In genomic region chr16:22434530-22434929, GRCm38 (mm10) we compare ENCODE assay signal across 10 mouse cellular contexts. TPM values are rescaled to one million over a fixed set of nuclear protein-coding genes. Genes with fewer than 3 reads are reported as not detected.
DNase-seq lines count a peak whose midpoint lies in the region; ATAC-seq and TF ChIP-seq lines count a peak whose summit lies in the region.
"Had no signal": no experiment of that assay in that cellular context is flagged by ENCODE, and none has a peak within 500 bp of the region (broad histone marks: within the 10 kb centered on the region; RNA-seq: fewer than 3 reads in every experiment).

No protein-coding gene starts in this region.

- no peak for TF ChIP-seq CTCF in E14TG2a.4 (conservative IDR thresholded peaks at IDR 0.05; ENCODE audit: low read length)
- no peak for TF ChIP-seq CTCF in cerebellum, adult 2 months (IDR thresholded peaks at IDR 0.05; ENCODE audit: borderline replicate concordance, insufficient read depth, low read depth, low read length)

- no peak overlapping the region for H3K4me3 ChIP-seq in heart, embryonic 13.5 days
- no peak overlapping the region for H3K4me3 ChIP-seq in heart, embryonic 12.5 days
- H3K4me3 ChIP-seq in E14TG2a.4 (replicated peaks; ENCODE audit: low read length), result peak overlapping the region; percentile 52
- H3K4me3 ChIP-seq in cerebellum, adult 2 months (replicated peaks; ENCODE audit: insufficient read depth, low read depth, low read length), result no peak overlapping the region
- no peak overlapping the region for H3K4me3 ChIP-seq in liver, embryonic 12.5 days
- H3K4me3 ChIP-seq: heart, embryonic 15.5 days; limb, embryonic 12.5 days had no signal

- H3K4me1 ChIP-seq in heart, embryonic 13.5 days, result peaks cover 35% of the 10 kb centered on the region
- H3K4me1 ChIP-seq in heart, embryonic 12.5 days (replicated peaks), result peaks cover 35% of the 10 kb centered on the region
- peaks cover 80% of the 10 kb centered on the region for H3K4me1 ChIP-seq in E14TG2a.4 (replicated peaks; ENCODE audit: low read depth, low read length)
- peaks cover 8% of the 10 kb centered on the region; the same call in 1 of the 2 replicates for H3K4me1 ChIP-seq in cerebellum, adult 2 months (ENCODE audit: control insufficient read depth, insufficient read depth, low read length)
- peaks cover 12% of the 10 kb centered on the region for H3K4me1 ChIP-seq in liver, embryonic 12.5 days

- H3K27me3 ChIP-seq in heart, embryonic 13.5 days (replicated peaks), result 0 out of 2 replicates have a peak, but pooled peaks cover 7% of the 10 kb centered on the region
- no peaks in the 10 kb centered on the region; the same call in 1 of the 2 replicates for H3K27me3 ChIP-seq in heart, embryonic 12.5 days (replicated peaks)
- no peaks in the 10 kb centered on the region for H3K27me3 ChIP-seq in E14TG2a.4 (ENCODE audit: insufficient read depth, low read length)
- H3K27me3 ChIP-seq in cerebellum, adult 2 months (ENCODE audit: control insufficient read depth, insufficient read depth, low read length), result no peaks in the 10 kb centered on the region
- H3K27me3 ChIP-seq in liver, embryonic 12.5 days (replicated peaks), result peaks cover 42% of the 10 kb centered on the region
- H3K27me3 ChIP-seq: heart, embryonic 15.5 days; limb, embryonic 12.5 days had no signal

- no peak overlapping the region for H3K27ac ChIP-seq in heart, embryonic 13.5 days (replicated peaks)
- H3K27ac ChIP-seq in heart, embryonic 12.5 days (ENCODE audit: poor library complexity, severe bottlenecking), result no peak overlapping the region
- H3K27ac ChIP-seq in cerebellum, adult 2 months (ENCODE audit: insufficient read depth, low read length), result no peak overlapping the region
- no peak overlapping the region for H3K27ac ChIP-seq in liver, embryonic 12.5 days
- H3K27ac ChIP-seq: heart, embryonic 15.5 days; limb, embryonic 12.5 days had no signal

- no peaks in the 10 kb centered on the region for H3K9me3 ChIP-seq in heart, embryonic 13.5 days
- no peaks in the 10 kb centered on the region for H3K9me3 ChIP-seq in heart, embryonic 12.5 days (replicated peaks)
- no peaks in the 10 kb centered on the region for H3K9me3 ChIP-seq in E14TG2a.4 (ENCODE audit: low read length)
- H3K9me3 ChIP-seq in liver, embryonic 12.5 days (replicated peaks), result no peaks in the 10 kb centered on the region
- H3K9me3 ChIP-seq: heart, embryonic 15.5 days; limb, embryonic 12.5 days had no signal

- TF ChIP-seq POLR2A in cerebellum, adult 2 months (IDR thresholded peaks at IDR 0.05; ENCODE audit: borderline replicate concordance, insufficient read depth, low read length), result no peak

- H3K36me3 ChIP-seq in heart, embryonic 13.5 days, result peaks cover 8% of the 10 kb centered on the region
- H3K36me3 ChIP-seq in heart, embryonic 12.5 days, result peaks cover 9% of the 10 kb centered on the region; the same call in 1 of the 2 replicates
- H3K36me3 ChIP-seq in E14TG2a.4 (ENCODE audit: insufficient read depth, low read length), result peaks cover 65% of the 10 kb centered on the region
- no peaks in the 10 kb centered on the region for H3K36me3 ChIP-seq in liver, embryonic 12.5 days
- H3K36me3 ChIP-seq: limb, embryonic 12.5 days had no signal

- H3K4me2 ChIP-seq in heart, embryonic 13.5 days, result peak overlapping the region; percentile 10; the same call in 1 of the 2 replicates
- no peak overlapping the region for H3K4me2 ChIP-seq in heart, embryonic 12.5 days
- no peak overlapping the region for H3K4me2 ChIP-seq in liver, embryonic 12.5 days
- H3K4me2 ChIP-seq: heart, embryonic 15.5 days had no signal

- WGBS in heart, embryonic 13.5 days, result 70% methylated on average over 5 of the region's 5 CpGs
- 72% methylated on average over 5 of the region's 5 CpGs for WGBS in heart, embryonic 12.5 days
- 56% methylated on average over 5 of the region's 5 CpGs for WGBS in cerebellum, adult 2 months
- 77% methylated on average over 5 of the region's 5 CpGs for WGBS in liver, embryonic 12.5 days (ENCODE audit: insufficient replicate concordance)

- DNase-seq in brain, adult 2 months (ENCODE audit: low read depth, low spot score), result peak; percentile 79
- DNase-seq in lung, postnatal 36 days, result peak; percentile 65
- DNase-seq in cerebellum, adult 2 months, result no peak
- DNase-seq in layer of hippocampus, adult 11-12 months (ENCODE audit: low spot score), result no peak

- ATAC-seq in heart, embryonic 13.5 days (ENCODE audit: extremely low read depth, insufficient number of reproducible peaks, low FRiP score, low TSS enrichment), result no peak
- no peak for ATAC-seq in heart, embryonic 12.5 days (ENCODE audit: insufficient number of reproducible peaks, low FRiP score)
- ATAC-seq in liver, embryonic 12.5 days, result no peak

- H3K9ac ChIP-seq in heart, embryonic 13.5 days, result no peak overlapping the region
- no peak overlapping the region for H3K9ac ChIP-seq in heart, embryonic 12.5 days
- no peak overlapping the region for H3K9ac ChIP-seq in liver, embryonic 12.5 days
- H3K9ac ChIP-seq: heart, embryonic 15.5 days; limb, embryonic 12.5 days had no signal

RNA-seq across cellular contexts. Expression of gene Etv5, which starts 5.0 kb away (rescaled TPM):
- polyA plus RNA-seq in heart, embryonic 13.5 days (2015; fragmentation: Nextera tagmentation; extraction: Ambion mirVana), result 22.1 and 25.1 TPM in 2 replicates
- polyA plus RNA-seq in heart, embryonic 12.5 days (2016; fragmentation: Nextera tagmentation; extraction: Ambion mirVana), result 23.8 and 29.6 TPM in 2 replicates
- 35.5 and 35.6 TPM in 2 replicates for polyA plus RNA-seq in cerebellum, adult 2 months (2012; rRNA removed)
- polyA plus RNA-seq in liver, embryonic 12.5 days (2016; fragmentation: Nextera tagmentation; extraction: Ambion mirVana), result 7.4 and 8.0 TPM in 2 replicates

Comparison
In these comparisons a context has a peak if more than half of its experiments do, and no peak if none do; other contexts are left out.
1. DNase-seq: peak in brain, adult 2 months (single experiment) and lung, postnatal 36 days (single experiment); none in cerebellum, adult 2 months (0 of 2) and layer of hippocampus, adult 11-12 months (single experiment).